Mouse (Mus musculus): Measurements from ENCODE around the gene Mapk1. TPM values are rescaled to one million over a fixed set of nuclear protein-coding genes. Genes with fewer than 3 reads are reported as not detected.
A peak's percentile ranks its signal among the peaks of the same experiment; 100 is the strongest.
"Not testable (repeated sequence)": the region's sequence is repeated elsewhere in the genome, so short reads cannot be mapped to it uniquely, and the experiment has no call there.

The Mapk1 gene
- 100 to 1,000 TPM in 1 of 2 experiments, 10 to 100 TPM in 1; 99.1 to 108 TPM for total RNA-seq (2021)

- DNase-seq (ENCODE audit: low spot score) = peak; percentile 92
- intact Hi-C loops (cut with DNase I) = no loop called here
These were observed at the start of gene Mapk1 for GRCm38 (mm10) chr16:16983131-16983533. Gene Mapk1, plus strand, starts transcription at chr16:16983382.

- intact Hi-C loops (cut with DNase I) = no loop called here
- DNase-seq (ENCODE audit: low spot score) = no peak
These were observed 43.6 kb upstream of the Mapk1 start for GRCm38 (mm10) chr16:16939543-16939942.

GRCm38 (mm10) chr16:16941078-16941477 is 42.1 kb upstream of the Mapk1 start:
- DNase-seq (ENCODE audit: low spot score) = no peak
- intact Hi-C loops (cut with DNase I) = no loop called here

GRCm38 (mm10) chr16:16958575-16958974 is 24.6 kb upstream of the Mapk1 start:
- DNase-seq (ENCODE audit: low spot score) = no peak
- intact Hi-C loops (cut with DNase I) = no loop called here

- no peak for DNase-seq (ENCODE audit: low spot score)
- intact Hi-C loops (cut with DNase I) = no loop called here
These were observed 23.3 kb upstream of the Mapk1 start for GRCm38 (mm10) chr16:16959907-16960306.

- no peak for DNase-seq (ENCODE audit: low spot score)
- intact Hi-C loops (cut with DNase I) = no loop called here
These were observed 18.0 kb upstream of the Mapk1 start for GRCm38 (mm10) chr16:16965149-16965548.

- intact Hi-C loops (cut with DNase I) = no loop called here
- no peak for DNase-seq (ENCODE audit: low spot score)
These were observed 16.9 kb upstream of the Mapk1 start for GRCm38 (mm10) chr16:16966290-16966689.

- intact Hi-C loops (cut with DNase I) = no loop called here
- no peak for DNase-seq (ENCODE audit: low spot score)
These were observed 5.1 kb upstream of the Mapk1 start for GRCm38 (mm10) chr16:16978061-16978460.

- DNase-seq (ENCODE audit: low spot score) = no peak
- intact Hi-C loops (cut with DNase I) = no loop called here
These were observed 4.4 kb upstream of the Mapk1 start for GRCm38 (mm10) chr16:16978765-16979164.

- intact Hi-C loops (cut with DNase I) = no loop called here
- DNase-seq (ENCODE audit: low spot score) = no peak
These were observed 546 bp upstream of the Mapk1 start for GRCm38 (mm10) chr16:16982636-16983035.

- intact Hi-C loops (cut with DNase I) = no loop called here
- DNase-seq (ENCODE audit: low spot score) = peak; percentile 40
These were observed 596 bp downstream of the Mapk1 start for GRCm38 (mm10) chr16:16983534-16984422.

- intact Hi-C loops (cut with DNase I) = no loop called here
These were observed 1.3 kb downstream of the Mapk1 start for GRCm38 (mm10) chr16:16984423-16984941.

GRCm38 (mm10) chr16:16987248-16987647 is 4.1 kb downstream of the Mapk1 start:
- no peak for DNase-seq (ENCODE audit: low spot score)
- intact Hi-C loops (cut with DNase I) = loop anchor here (5.0 kb wide), 1 partner anchor 35 kb away; no protein-coding TSS in a partner anchor

More at GRCm38 (mm10) chr16:16984423-16984941, 1.3 kb downstream of the Mapk1 start:
- no peak for DNase-seq (ENCODE audit: low spot score)

- DNase-seq (ENCODE audit: low spot score) = no peak
- intact Hi-C loops (cut with DNase I) = loop anchor here (5.0 kb wide), 1 partner anchor 33 kb away; no protein-coding TSS in a partner anchor
These were observed 5.7 kb downstream of the Mapk1 start for GRCm38 (mm10) chr16:16988842-16989241.

GRCm38 (mm10) chr16:16990021-16990420 is 6.8 kb downstream of the Mapk1 start:
- no peak for DNase-seq (ENCODE audit: low spot score)
- intact Hi-C loops (cut with DNase I) = no loop called here

- DNase-seq (ENCODE audit: low spot score) = no peak
- intact Hi-C loops (cut with DNase I) = no loop called here
These were observed 11.4 kb downstream of the Mapk1 start for GRCm38 (mm10) chr16:16994426-16995052.

GRCm38 (mm10) chr16:16996121-16996729 is 13.0 kb downstream of the Mapk1 start:
- intact Hi-C loops (cut with DNase I) = not testable (repeated sequence)

GRCm38 (mm10) chr16:17001109-17001508 is 17.9 kb downstream of the Mapk1 start:
- no peak for DNase-seq (ENCODE audit: low spot score)
- intact Hi-C loops (cut with DNase I) = no loop called here

More at GRCm38 (mm10) chr16:16996121-16996729, 13.0 kb downstream of the Mapk1 start:
- not testable (repeated sequence) for DNase-seq (ENCODE audit: low spot score)

- no peak for DNase-seq (ENCODE audit: low spot score)
- intact Hi-C loops (cut with DNase I) = no loop called here
These were observed 23.9 kb downstream of the Mapk1 start for GRCm38 (mm10) chr16:17007070-17007469.

- no peak for DNase-seq (ENCODE audit: low spot score)
- intact Hi-C loops (cut with DNase I) = no loop called here
These were observed 26.9 kb downstream of the Mapk1 start for GRCm38 (mm10) chr16:17010036-17010435.
